ENCODE assay signal across 7 mouse cellular contexts in genomic region chr14:72371702-72372277, GRCm38 (mm10).
DNase-seq lines count a peak whose midpoint lies in the region; ATAC-seq and TF ChIP-seq lines count a peak whose summit lies in the region.

No protein-coding gene starts in this region.

- peak; percentile 69 for TF ChIP-seq CTCF in kidney, adult 2 months (conservative IDR thresholded peaks at IDR 0.05; ENCODE audit: insufficient read depth, insufficient read length, low read depth, low read length)

- peak; percentile 82 for ATAC-seq in midbrain, embryonic 16.5 days

- H3K4me3 ChIP-seq in kidney, adult 2 months (ENCODE audit: insufficient read depth, low read depth, low read length): no peak overlapping the region
- H3K4me3 ChIP-seq in limb, embryonic 10.5 days: no peak overlapping the region
- H3K4me3 ChIP-seq in midbrain, embryonic 16.5 days (ENCODE audit: low read depth, low read length): no peak overlapping the region

- DNase-seq in adrenal gland, postnatal 14 days: peak; percentile 81
- DNase-seq in embryo, embryonic 10 days (ENCODE audit: low spot score): peak; percentile 91
- peak; percentile 27 to 55 for DNase-seq in gastrocnemius, postnatal 36 days
- peak; percentile 32 for DNase-seq in kidney, adult 2 months
- DNase-seq in limb, embryonic 10.5 days (ENCODE audit: low spot score): peak; percentile 91
- DNase-seq in splenic B cell, adult 2 months (ENCODE audit: low read depth, low spot score): peak; percentile 63

- H3K9me3 ChIP-seq in limb, embryonic 10.5 days (replicated peaks): no peaks in the 10 kb centered on the region
- H3K9me3 ChIP-seq in midbrain, embryonic 16.5 days (replicated peaks; ENCODE audit: control insufficient read depth, low read length, poor library complexity, severe bottlenecking): no peaks in the 10 kb centered on the region

- no peaks in the 10 kb centered on the region for H3K4me1 ChIP-seq in kidney, adult 2 months (ENCODE audit: control insufficient read depth, insufficient read depth, low read length)
- no peaks in the 10 kb centered on the region for H3K4me1 ChIP-seq in limb, embryonic 10.5 days
- no peaks in the 10 kb centered on the region for H3K4me1 ChIP-seq in midbrain, embryonic 16.5 days (ENCODE audit: control insufficient read depth, insufficient read depth, low read length)

- H3K27me3 ChIP-seq in kidney, adult 2 months (replicated peaks; ENCODE audit: control insufficient read depth, insufficient read depth, low read length): no peaks in the 10 kb centered on the region
- H3K27me3 ChIP-seq in limb, embryonic 10.5 days (ENCODE audit: low read depth, poor library complexity, severe bottlenecking): no peaks in the 10 kb centered on the region
- no peaks in the 10 kb centered on the region for H3K27me3 ChIP-seq in midbrain, embryonic 16.5 days (ENCODE audit: control insufficient read depth, insufficient read depth, low read depth, low read length)
- H3K27me3 ChIP-seq in splenic B cell, adult 2 months (ENCODE audit: control insufficient read depth, insufficient read depth, low read length, poor library complexity, severe bottlenecking): no peaks in the 10 kb centered on the region

- intact Hi-C loops in gastrocnemius, postnatal 36 days (cut with DNase I): loop anchor here (10.0 kb wide), 1 partner anchor 633 kb away; no protein-coding TSS in a partner anchor

- H3K36me3 ChIP-seq in kidney, adult 2 months (ENCODE audit: control insufficient read depth, insufficient read depth, low read length): no peaks in the 10 kb centered on the region
- no peaks in the 10 kb centered on the region for H3K36me3 ChIP-seq in limb, embryonic 10.5 days
- H3K36me3 ChIP-seq in midbrain, embryonic 16.5 days (ENCODE audit: control insufficient read depth, insufficient read depth, low read length): no peaks in the 10 kb centered on the region
- no peaks in the 10 kb centered on the region for H3K36me3 ChIP-seq in splenic B cell, adult 2 months (ENCODE audit: control insufficient read depth, insufficient read depth, low read length, poor library complexity, severe bottlenecking)

- 3% methylated on average over 10 of the region's 10 CpGs for WGBS in kidney, adult 2 months
- WGBS in limb, embryonic 10.5 days: 9% methylated on average over 10 of the region's 10 CpGs
- WGBS in midbrain, embryonic 16.5 days: 6% methylated on average over 10 of the region's 10 CpGs

- H3K27ac ChIP-seq in kidney, adult 2 months (ENCODE audit: insufficient read depth, low read depth, low read length): no peak overlapping the region
- no peak overlapping the region for H3K27ac ChIP-seq in limb, embryonic 10.5 days
- H3K27ac ChIP-seq in midbrain, embryonic 16.5 days (ENCODE audit: low read length): no peak overlapping the region

- no peak for TF ChIP-seq POLR2A in kidney, adult 2 months (IDR thresholded peaks at IDR 0.05; ENCODE audit: low read depth, low read length)

- H3K4me2 ChIP-seq in midbrain, embryonic 16.5 days (ENCODE audit: low read length): peak overlapping the region; percentile 33; the same call in 1 of the 2 replicates

- no peak overlapping the region for H3K9ac ChIP-seq in midbrain, embryonic 16.5 days (ENCODE audit: low read depth, low read length)

Comparison
In these comparisons a context has a peak if more than half of its experiments do, and no peak if none do; other contexts are left out.
1. DNase-seq: peak in every context shown above with its lines; median percentile 91 in embryo, embryonic 10 days; 91 in limb, embryonic 10.5 days; 81 in adrenal gland, postnatal 14 days; 63 in splenic B cell, adult 2 months; 41 in gastrocnemius, postnatal 36 days; 32 in kidney, adult 2 months.